9 mouse cellular contexts compared by ENCODE assay signal in the genomic region with DNA sequence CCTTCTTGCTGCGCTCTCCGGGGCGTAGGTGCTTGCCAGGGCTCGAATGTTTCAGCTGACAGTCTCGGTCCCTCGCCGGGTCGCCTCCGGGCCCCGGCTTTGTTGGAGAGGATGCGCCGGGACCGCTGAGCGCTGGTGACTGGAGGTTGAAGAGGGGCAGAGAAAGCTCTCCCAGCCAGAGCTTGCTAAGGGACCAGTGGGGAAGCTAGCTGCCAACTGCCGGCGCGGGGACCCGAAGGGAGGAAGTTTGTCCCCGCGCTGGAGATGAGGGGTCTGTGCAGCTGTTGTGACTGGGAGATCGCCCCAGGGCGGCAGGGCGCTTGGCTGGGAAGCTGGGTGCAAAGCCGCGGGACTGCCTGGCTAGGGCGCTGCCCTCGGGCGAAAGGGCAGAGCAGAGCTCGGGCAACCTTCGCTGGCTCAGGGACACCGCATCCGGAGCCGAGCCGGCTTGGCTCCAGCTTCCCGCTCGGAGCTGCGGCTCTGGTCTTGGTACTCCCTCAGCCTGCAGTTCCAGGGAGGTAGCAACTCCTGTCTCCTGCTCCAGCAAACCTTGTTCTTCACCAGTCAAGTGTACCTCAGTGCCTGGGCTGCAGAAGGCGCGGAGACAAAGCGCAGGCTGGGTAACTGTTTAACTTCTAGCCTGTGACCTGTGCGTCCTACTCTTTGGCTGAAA. TPM values are rescaled to one million over a fixed set of nuclear protein-coding genes. Genes with fewer than 3 reads are reported as not detected.
A peak's percentile ranks its signal among the peaks of the same experiment; 100 is the strongest.
DNase-seq lines count a peak whose midpoint lies in the region; ATAC-seq and TF ChIP-seq lines count a peak whose summit lies in the region.
"Had no signal": no experiment of that assay in that cellular context is flagged by ENCODE, and none has a peak within 500 bp of the region (broad histone marks: within the 10 kb centered on the region; RNA-seq: fewer than 3 reads in every experiment).

No protein-coding gene starts in this region.

- DNase-seq in layer of hippocampus, adult 11-12 months (ENCODE audit: low spot score) = peak; percentile 23
- DNase-seq in layer of hippocampus, adult 9-10 months (ENCODE audit: low spot score) = no peak
- DNase-seq in gastrocnemius, postnatal 25 days = peak; percentile 8
- peak; percentile 88 for DNase-seq in kidney, adult 2 months
- DNase-seq in liver, adult 2 months (ENCODE audit: extremely low read depth, low read depth, low spot score) = peak; percentile 92
- no peak for DNase-seq in T-cell, adult 2 months (ENCODE audit: low spot score)

- peaks cover 4% of the 10 kb centered on the region; the same call in 1 of the 2 replicates for H3K79me2 ChIP-seq in liver, adult 2 months (ENCODE audit: control insufficient read depth, insufficient read depth, low read length)

- no peaks in the 10 kb centered on the region for H3K9me3 ChIP-seq in neural tube, embryonic 14.5 days (ENCODE audit: control insufficient read depth, low read length)

- peak overlapping the region; percentile 95 for H3K9ac ChIP-seq in liver, adult 2 months (ENCODE audit: low read depth, low read length)
- peak overlapping the region; percentile 89 for H3K9ac ChIP-seq in neural tube, embryonic 14.5 days (replicated peaks; ENCODE audit: low read depth, low read length)

- peak; percentile 80 for ATAC-seq in neural tube, embryonic 14.5 days (ENCODE audit: low read depth)

- H3K27ac ChIP-seq in cortical plate, adult 2 months (ENCODE audit: insufficient read depth, low read length) = peak overlapping the region; percentile 97
- H3K27ac ChIP-seq in kidney, adult 2 months (ENCODE audit: insufficient read depth, low read depth, low read length) = peak overlapping the region; percentile 54
- peak overlapping the region; percentile 88 for H3K27ac ChIP-seq in liver, adult 2 months (replicated peaks; ENCODE audit: insufficient read depth, low read depth, low read length)
- H3K27ac ChIP-seq in neural tube, embryonic 14.5 days (ENCODE audit: low read depth, low read length) = peak overlapping the region; percentile 91
- H3K27ac ChIP-seq: macrophage had no signal

- H3K4me1 ChIP-seq in cortical plate, adult 2 months (ENCODE audit: control insufficient read depth, insufficient read depth, low read length) = peaks cover 1% of the 10 kb centered on the region; the same call in 1 of the 2 replicates
- H3K4me1 ChIP-seq in kidney, adult 2 months (ENCODE audit: control insufficient read depth, insufficient read depth, low read length) = no peaks in the 10 kb centered on the region
- H3K4me1 ChIP-seq in liver, adult 2 months (ENCODE audit: control insufficient read depth, insufficient read depth, low read length) = peaks cover 8% of the 10 kb centered on the region
- H3K4me1 ChIP-seq in neural tube, embryonic 14.5 days (ENCODE audit: control insufficient read depth, insufficient read depth, low read length) = 0 out of 2 replicates have a peak, but pooled peaks cover 4% of the 10 kb centered on the region

- H3K4me3 ChIP-seq in cortical plate, adult 2 months (ENCODE audit: insufficient read depth, low read length) = peak overlapping the region; percentile 77
- peak overlapping the region; percentile 71 for H3K4me3 ChIP-seq in kidney, adult 2 months (ENCODE audit: insufficient read depth, low read depth, low read length)
- H3K4me3 ChIP-seq in liver, adult 2 months (ENCODE audit: insufficient read depth, low read depth, low read length) = peak overlapping the region; percentile 87
- peak overlapping the region; percentile 86 for H3K4me3 ChIP-seq in neural tube, embryonic 14.5 days (ENCODE audit: low read depth, low read length)

- TF ChIP-seq CTCF in cortical plate, adult 2 months (IDR thresholded peaks at IDR 0.05; ENCODE audit: extremely low read depth, insufficient read depth, low read length) = no peak
- no peak for TF ChIP-seq CTCF in kidney, adult 2 months (conservative IDR thresholded peaks at IDR 0.05; ENCODE audit: insufficient read depth, insufficient read length, low read depth, low read length)
- no peak for TF ChIP-seq CTCF in liver, adult 2 months (IDR thresholded peaks at IDR 0.05; ENCODE audit: low read depth, low read length)

- H3K36me3 ChIP-seq in kidney, adult 2 months (ENCODE audit: control insufficient read depth, insufficient read depth, low read length) = no peaks in the 10 kb centered on the region
- no peaks in the 10 kb centered on the region for H3K36me3 ChIP-seq in liver, adult 2 months (ENCODE audit: control insufficient read depth, insufficient read depth, low read length)
- H3K36me3 ChIP-seq in neural tube, embryonic 14.5 days (ENCODE audit: control insufficient read depth, insufficient read depth, low read length) = no peaks in the 10 kb centered on the region

- no peaks in the 10 kb centered on the region for H3K27me3 ChIP-seq in kidney, adult 2 months (replicated peaks; ENCODE audit: control insufficient read depth, insufficient read depth, low read length)
- no peaks in the 10 kb centered on the region for H3K27me3 ChIP-seq in liver, adult 2 months (ENCODE audit: control insufficient read depth, insufficient read depth, low read length)
- no peaks in the 10 kb centered on the region for H3K27me3 ChIP-seq in neural tube, embryonic 14.5 days (ENCODE audit: control insufficient read depth, insufficient read depth, low read length)

- under 1% methylated on average over 41 of the region's 41 CpGs for WGBS in kidney, adult 2 months
- WGBS in liver, adult 2 months = under 1% methylated on average over 41 of the region's 41 CpGs
- WGBS in neural tube, embryonic 14.5 days = under 1% methylated on average over 38 of the region's 41 CpGs

- peak; percentile 15; the same call in 1 of the 2 replicates for TF ChIP-seq POLR2A in cortical plate, adult 2 months (IDR thresholded peaks at IDR 0.05; ENCODE audit: extremely low read depth, insufficient read depth, low read length)
- TF ChIP-seq POLR2A in kidney, adult 2 months (IDR thresholded peaks at IDR 0.05; ENCODE audit: low read depth, low read length) = peak; percentile 28
- TF ChIP-seq POLR2A in liver, adult 2 months (IDR thresholded peaks at IDR 0.05; ENCODE audit: extremely low read depth, insufficient read depth, low read length) = peak; percentile 54

- peak overlapping the region; percentile 76 for H3K4me2 ChIP-seq in neural tube, embryonic 14.5 days (ENCODE audit: low read depth, low read length)

RNA-seq across cellular contexts. Expression of a gene that starts 0.8 kb away (rescaled TPM):
- polyA plus RNA-seq in cortical plate, adult 2 months (2012; rRNA removed) = 20.0 and 21.3 TPM in 2 replicates
- 1 to 10 TPM; 1.2 to 2.1 TPM for total RNA-seq in gastrocnemius, postnatal 25 days (2021)
- 1.2 and 1.6 TPM in 2 replicates for polyA plus RNA-seq in kidney, adult 2 months (2012; rRNA removed)
- 16.1 and 28.2 TPM in 2 replicates for total RNA-seq in liver, adult 2 months (2014; rRNA removed)
- 3.4 and 4.4 TPM in 2 replicates for polyA plus RNA-seq in liver, adult 2 months (2012; rRNA removed)
- polyA plus RNA-seq in neural tube, embryonic 14.5 days (2014; fragmentation: Nextera tagmentation; extraction: Ambion mirVana) = 46.0 and 52.4 TPM in 2 replicates
- polyA plus RNA-seq: macrophage had no signal

Comparison
In these comparisons a context has a peak if more than half of its experiments do, and no peak if none do; other contexts are left out.
1. DNase-seq: peak in layer of hippocampus, adult 11-12 months (single experiment), gastrocnemius, postnatal 25 days (single experiment), kidney, adult 2 months (single experiment) and liver, adult 2 months (single experiment); none in layer of hippocampus, adult 9-10 months (single experiment) and T-cell, adult 2 months (single experiment).
2. Peak in every context shown above with its lines, with median percentiles within 50 percentile points of each other: H3K27ac ChIP-seq, H3K4me3 ChIP-seq and POLR2A ChIP-seq.